Mouse (Mus musculus): ENCODE measurements around the gene Hoxa5.

GRCm38 (mm10) chr6:52231885-52232567, 27.6 kb upstream of the Hoxa5 start:
- no peak for TF ChIP-seq CTCF (IDR thresholded peaks at IDR 0.05; ENCODE audit: control insufficient read depth, insufficient read depth, insufficient replicate concordance, low read depth, low read length)
- TF ChIP-seq POLR2A (IDR thresholded peaks at IDR 0.05; ENCODE audit: control insufficient read depth, low read depth, low read length): no peak

Measured in testis, adult 2 months (tissue).